Mouse (Mus musculus): Measurements from ENCODE around the gene Mafb.

Gene Mafb

DNA sequence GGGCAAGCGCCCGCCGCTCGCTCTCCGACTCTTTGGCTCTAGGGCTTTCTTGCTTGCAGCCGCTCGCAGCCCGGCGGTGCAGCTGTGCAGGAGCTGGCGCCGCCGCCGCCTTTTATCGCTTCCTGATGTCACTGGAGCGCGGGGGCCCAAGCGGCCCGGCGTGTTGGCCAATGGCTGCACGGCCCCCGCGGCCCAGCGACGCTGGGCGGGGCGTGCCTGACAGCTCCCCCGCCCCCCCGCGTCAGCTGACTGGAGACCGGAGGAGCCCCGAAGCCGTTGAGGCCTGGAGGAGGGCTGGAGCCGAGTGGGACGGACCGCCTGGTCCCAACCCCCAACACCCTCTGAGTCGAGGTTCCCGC, at the start of gene Mafb:
Gene Mafb (minus strand): TSS at position 86 of the 359 bp plus-strand sequence.
- DNase-seq (ENCODE audit: low spot score) = peak; percentile 93

DNA sequence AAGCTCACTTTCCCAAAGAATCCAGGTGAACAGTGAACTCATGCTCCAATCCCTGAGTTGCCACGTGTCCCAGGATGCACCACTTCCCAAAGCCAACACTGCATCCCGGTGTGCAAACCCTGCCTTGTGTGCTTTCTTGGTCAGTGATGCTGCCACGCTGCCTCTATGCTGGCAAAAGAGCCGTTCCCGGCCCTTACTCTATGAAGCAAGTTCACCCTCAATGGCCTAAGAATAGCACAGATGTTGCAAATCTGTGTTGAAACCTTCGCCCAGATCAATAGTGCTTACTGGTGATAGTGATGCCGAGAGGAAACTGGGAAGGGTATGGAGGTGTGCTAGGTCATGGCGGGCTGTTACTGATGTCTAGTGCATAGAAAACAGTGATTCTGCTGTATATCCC, 48.3 kb upstream of the Mafb start:
- DNase-seq (ENCODE audit: low spot score) = no peak

DNA sequence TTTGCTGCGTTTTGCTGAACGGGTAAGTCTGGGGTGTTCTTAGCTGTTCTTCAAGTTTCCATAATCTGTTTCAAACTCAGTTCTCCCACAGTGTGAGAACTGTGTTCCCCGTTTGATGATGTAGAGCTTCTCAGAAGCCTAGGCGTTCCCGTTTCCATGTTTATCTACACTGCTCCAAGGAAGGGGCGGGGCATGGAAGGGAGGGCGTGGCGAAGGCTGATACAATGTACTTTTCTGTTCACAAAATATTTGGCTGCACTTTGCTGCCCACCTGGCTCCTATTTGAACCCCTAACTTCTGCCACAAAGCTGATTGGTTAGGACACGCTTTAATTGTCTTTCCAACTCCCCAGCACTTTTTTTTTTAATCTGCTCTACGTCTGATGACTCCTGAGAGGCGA, 47.9 kb upstream of the Mafb start:
- DNase-seq (ENCODE audit: low spot score) = peak; percentile 56

DNA sequence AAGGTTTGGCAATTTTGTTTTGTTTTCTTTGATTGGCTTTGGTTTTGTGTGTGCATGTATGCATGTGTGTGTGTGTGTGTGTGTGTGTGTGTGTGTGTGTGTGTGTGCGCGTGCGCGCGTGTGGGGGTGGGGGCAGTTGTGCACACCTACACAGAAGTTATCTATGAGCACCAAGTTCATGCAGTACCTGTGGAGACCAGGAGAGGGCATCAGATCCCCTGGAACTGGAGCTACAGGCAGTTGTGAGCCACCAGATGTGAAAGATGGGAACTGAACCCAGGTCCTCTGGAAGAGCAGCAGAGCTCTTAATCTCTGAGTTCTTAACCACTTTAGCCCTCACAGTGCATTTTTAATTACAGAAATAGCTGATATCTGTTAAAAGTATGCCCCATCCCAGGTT, 47.1 kb upstream of the Mafb start:
- DNase-seq (ENCODE audit: low spot score) = peak; percentile 57

DNA sequence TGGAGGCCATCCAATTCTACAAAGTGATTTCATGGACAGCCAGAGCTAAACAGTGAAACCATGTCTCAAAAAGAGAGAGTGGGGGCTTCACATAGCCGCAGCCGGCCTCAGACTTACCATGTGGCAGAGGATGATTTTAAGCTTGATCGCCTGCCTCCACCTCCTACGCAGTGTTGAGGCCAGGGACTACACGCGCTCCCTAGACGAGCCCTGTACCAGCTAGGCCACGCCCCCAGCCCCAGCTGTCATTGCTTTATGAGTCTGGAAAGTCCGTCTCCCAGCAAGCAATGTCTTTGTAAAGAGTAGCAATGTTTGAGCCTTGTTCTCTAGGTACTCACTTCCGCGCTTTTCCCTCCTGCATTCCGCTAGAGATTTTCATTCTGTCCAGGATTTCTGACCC, 46.2 kb upstream of the Mafb start:
- DNase-seq (ENCODE audit: low spot score) = peak; percentile 59

DNA sequence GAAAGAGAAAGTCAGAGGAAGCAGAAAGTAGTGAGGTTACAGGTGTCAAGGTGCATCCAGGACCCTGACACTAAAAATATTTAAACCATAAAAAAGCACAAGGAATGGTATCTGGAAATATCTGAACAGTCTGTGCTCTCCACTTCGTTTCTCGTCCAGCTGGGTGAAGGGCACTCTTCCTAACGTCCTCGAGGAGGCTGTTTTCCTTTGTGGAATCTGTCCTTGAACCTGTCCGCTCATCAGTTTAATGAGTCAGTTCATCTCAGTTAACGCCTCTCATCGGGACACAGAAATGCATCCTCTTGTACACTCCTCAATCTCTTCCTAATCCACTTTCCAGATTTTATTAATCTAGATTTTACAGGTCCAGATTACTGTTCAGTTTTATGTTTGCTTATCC, 44.6 kb upstream of the Mafb start:
- no peak for DNase-seq (ENCODE audit: low spot score)

DNA sequence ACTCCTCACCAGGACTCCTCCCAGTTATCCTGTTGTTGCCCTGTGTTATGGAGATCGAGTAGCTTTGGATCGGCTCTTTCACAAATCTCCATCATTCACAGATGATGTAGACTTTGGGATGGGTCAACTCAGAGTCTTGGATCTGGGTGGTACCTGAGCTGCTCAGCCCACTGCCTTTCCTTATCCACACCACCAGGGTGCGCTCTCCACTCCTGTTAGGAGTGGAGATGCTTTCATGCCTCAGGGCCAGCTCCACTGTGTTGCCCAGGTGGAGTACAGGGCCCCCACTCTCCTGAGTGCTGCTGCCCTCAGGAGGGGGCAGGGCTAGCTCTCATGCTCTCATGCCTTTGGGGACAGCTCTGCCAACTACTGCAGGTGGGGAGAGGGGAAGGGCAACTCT, 40.9 kb upstream of the Mafb start:
- DNase-seq (ENCODE audit: low spot score) = no peak

DNA sequence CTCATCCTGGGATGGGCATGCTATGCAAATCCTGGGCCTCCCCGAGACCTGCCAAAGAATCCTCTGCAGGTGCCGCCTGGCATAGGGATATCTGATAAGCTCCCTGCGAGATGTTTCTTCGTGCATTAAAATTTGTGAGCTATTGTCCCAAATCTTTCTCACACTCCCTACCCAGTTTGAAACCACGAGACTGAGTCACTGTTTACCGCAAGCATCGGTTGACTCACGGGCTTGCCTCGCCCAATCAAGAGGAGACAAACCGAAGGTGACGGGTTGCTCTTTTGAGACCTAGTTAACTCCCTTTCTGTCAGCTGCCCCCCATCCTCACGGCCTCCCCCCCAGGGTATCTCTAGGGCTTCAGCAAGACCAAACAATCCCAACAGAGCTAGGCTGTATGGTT, 30.9 kb upstream of the Mafb start:
- no peak for DNase-seq (ENCODE audit: low spot score)

DNA sequence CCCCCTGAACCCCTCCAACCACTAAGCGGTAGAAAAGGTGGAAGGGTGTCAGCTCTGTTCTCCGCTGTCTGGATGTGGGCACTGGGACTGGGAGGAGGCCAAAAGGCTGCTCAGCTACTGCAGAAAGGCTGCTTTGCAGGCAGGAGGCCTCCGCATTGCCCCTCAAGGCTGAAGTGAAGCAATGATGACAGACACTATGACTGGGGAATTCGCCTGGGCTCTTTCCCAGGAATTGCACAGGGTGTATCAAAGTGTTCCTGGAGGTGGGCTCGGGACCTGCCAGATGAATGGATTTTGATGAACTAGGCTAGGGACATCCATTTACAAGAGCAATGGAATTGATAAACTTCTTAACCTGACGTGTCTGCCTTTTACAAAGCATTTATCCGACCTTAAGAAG, 27.9 kb upstream of the Mafb start:
- no peak for DNase-seq (ENCODE audit: low spot score)

DNA sequence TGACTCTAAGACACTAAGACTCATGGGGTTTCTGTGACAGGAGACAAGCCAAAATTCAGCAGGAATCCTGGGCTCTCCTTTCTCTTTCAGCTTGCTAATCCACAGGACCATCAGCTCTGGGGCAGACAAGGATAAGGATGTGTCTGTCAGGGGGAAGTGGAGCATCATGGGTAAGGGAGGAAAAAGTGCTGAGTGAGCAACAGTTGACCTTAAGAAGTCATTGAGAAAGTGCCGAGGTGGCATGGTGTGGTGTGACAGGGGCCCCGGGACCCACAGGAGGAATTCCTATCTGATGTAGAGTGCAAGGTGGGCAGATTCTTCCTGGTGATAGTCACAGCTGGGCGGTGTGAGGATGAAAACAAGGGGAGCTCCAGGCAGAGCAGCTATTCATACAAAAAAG, 25.8 kb upstream of the Mafb start:
- DNase-seq (ENCODE audit: low spot score) = no peak

DNA sequence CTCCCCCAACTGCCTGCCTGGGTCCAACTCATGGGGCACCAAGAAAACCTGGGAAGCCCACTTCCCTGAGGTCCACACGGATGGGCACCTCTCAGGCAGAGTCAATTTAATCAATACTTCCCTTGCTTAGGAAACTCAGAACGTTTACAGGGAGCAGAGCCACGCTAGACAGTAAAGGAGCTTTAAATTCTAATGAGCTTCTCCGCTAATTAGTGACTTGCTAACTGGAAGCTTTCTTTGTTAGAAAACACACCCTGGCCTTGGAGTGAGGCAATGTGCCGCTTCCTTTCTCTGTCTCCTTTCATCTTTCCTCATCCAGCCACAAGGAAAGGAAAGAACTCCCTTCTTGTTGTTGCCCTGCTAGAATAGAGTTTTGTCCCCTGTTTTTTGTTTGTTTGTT, 21.7 kb upstream of the Mafb start:
- no peak for DNase-seq (ENCODE audit: low spot score)

DNA sequence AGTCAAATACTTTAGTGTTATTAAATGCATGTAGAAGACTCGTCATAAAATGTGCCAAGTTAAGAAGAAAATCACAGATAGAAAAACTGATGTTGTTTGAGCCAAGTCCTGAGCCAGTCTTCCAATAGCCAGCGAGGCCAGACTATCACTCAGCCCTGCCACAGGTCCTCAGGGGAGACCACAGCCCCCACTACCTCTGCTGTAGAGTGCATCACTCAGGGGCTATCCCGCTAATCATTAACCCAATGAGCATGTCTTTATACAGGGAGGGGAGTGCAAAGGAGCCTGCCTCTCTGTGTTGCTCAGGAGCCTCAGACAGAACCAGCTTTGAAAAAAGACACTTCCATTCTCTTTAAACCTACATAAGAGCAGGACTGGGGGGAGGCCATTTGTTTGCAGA, 16.6 kb upstream of the Mafb start:
- DNase-seq (ENCODE audit: low spot score) = no peak

DNA sequence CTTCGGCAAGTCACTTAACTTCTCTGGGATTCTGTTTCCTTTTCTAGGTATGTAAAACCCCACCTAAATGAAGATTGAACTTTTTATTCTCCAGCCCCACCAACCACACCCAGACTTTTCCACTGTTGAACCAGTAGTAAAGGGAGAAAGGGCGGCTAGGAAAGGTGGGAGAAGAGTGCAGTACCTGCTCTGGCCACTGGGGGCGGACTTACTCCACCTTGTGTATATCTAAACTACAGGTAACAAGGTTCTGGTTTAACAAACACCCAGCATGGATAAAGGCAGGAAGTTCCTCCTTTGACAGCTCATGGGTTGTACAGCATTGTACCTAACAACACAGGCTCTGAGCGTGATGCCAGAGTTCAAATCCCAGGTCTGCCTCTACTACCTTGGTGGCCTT, 11.4 kb upstream of the Mafb start:
- peak; percentile 82 for DNase-seq (ENCODE audit: low spot score)

DNA sequence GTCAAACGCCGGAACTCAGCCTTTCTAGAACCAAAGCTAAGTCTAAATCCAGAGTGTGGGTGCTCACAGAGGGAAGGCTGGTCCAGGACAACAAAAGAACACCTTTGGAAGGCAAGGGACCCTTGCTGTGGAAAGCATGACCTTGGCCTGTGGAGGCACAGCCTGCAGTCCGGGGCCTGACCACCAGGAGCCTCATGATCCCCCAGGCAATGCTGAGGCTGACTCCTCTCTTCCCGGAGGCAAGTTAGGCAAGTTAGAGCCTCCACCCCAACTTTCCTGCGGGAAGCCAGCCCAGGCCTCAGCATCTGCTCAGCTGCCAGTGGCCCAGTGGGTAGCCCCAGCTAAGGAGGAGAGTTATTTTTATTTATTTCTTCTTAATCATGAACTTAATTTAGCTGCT, 9.4 kb upstream of the Mafb start:
- DNase-seq (ENCODE audit: low spot score) = no peak

DNA sequence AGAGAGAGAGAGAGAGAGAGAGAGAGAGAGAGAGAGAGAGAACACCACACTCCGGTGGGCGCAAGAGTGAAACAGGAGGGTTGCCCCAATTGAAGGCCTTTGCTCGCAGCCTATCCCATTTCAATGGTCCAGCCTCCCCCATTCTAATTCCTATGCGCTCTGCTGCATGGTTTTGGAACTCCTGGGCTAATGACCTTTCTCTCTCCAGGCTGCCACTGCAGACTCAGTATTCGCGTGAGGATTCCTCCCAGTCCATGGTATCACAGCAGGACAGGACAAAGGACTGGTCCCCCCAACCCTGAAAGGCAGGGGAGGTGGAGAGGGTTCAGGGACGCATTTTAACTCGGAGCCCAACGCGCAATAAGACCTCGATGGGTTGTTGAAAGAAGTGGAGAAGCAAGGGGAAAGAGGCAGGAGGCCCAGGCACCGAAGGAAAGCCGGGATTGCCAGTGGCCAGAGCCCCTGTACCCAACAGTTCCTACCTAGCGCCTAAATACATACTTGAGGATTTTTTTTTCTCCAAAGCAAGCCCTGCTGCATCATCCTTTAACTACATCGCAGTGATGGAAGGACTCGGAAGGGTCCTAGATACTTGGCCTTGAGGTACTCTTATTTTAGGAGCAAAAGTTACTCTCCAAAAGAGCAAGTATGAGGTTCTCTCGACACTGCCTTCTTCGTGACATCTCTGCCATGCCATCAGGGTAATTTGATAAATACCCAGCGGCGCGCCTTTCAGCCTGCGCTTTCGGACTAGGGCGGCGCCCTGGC, 3.0 kb upstream of the Mafb start:
- DNase-seq (ENCODE audit: low spot score) = no peak

DNA sequence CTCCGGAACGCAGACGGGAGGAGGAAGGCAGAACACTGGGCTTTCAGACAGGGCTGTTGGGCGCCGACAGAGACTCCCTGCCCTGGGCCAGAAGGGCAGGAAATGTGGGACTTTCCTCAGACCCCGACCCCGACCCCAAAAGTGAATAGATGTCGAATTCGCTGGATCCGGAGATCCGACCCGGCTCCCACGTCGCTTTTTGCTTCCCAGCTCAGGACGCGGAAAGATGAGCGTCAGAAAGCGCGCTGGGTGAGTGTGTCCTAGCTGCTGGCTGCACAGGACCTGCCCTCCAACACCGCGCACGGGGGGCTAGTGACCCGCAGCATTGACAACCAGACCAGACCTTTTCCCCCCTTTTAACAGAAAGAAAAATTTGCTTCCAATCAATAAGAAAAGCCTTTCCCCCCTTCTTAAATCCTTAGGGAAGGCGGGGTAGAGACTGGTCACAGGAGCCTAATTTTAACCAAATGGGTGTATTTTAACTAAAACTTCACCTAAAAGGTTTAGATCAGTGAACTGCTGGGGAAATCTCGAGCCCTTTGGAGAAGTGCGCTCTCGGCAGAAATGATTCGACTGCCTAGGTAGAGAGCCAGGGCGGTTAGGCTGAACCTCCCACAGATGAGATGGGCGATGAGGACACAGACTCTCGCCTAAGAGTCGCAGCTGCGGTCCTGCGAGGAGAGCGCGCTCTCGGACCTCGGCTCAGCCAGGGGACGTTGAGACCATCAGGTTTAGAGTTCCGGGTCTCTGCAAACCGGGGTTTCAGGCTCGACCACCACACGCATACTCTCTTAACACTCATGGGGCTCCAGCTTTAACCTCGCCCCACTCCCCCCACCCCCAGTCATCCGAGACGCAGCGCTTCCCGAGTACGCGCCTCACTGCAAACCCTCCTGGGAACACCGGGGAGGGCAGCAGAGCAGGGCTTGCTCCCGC, 1.8 kb upstream of the Mafb start:
- no peak for DNase-seq (ENCODE audit: low spot score)

DNA sequence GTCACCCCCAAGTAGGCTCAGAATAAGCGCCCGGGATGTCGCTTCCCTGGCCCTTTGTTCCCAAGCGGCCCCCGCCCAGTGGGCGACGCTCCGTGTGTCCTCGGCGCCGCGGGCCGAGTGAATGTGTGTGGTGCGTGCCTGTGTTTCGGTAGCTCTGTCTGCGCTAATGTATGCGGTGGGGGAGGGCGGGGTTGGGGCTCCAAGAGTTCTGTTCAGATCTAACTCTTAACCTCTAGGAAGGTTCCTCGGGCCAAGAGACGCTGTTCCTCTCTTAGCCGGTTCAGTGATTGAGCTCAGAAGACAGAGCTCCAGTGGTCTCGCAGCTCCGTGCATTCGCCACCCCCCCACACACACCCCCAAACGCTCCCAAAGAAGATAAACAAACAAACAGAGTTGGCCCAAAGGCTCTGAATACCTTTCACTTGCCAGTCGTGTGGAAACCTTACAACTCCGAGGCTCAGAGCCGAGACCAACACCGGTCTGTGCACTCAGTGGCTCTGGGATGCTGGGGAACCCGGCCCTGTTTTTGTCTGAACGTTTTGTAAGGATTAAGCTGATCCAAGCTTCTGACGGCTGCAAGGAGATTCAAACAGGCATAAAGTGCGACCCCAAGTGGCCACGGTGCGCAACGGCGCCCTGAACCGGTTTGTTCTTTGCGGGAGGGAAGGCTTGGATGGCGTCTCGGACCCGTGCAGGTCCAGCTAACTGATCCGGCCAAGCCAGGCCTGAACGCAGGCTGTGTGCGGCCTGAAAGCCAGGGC, 763 bp upstream of the Mafb start:
- DNase-seq (ENCODE audit: low spot score) = peak; percentile 94

DNA sequence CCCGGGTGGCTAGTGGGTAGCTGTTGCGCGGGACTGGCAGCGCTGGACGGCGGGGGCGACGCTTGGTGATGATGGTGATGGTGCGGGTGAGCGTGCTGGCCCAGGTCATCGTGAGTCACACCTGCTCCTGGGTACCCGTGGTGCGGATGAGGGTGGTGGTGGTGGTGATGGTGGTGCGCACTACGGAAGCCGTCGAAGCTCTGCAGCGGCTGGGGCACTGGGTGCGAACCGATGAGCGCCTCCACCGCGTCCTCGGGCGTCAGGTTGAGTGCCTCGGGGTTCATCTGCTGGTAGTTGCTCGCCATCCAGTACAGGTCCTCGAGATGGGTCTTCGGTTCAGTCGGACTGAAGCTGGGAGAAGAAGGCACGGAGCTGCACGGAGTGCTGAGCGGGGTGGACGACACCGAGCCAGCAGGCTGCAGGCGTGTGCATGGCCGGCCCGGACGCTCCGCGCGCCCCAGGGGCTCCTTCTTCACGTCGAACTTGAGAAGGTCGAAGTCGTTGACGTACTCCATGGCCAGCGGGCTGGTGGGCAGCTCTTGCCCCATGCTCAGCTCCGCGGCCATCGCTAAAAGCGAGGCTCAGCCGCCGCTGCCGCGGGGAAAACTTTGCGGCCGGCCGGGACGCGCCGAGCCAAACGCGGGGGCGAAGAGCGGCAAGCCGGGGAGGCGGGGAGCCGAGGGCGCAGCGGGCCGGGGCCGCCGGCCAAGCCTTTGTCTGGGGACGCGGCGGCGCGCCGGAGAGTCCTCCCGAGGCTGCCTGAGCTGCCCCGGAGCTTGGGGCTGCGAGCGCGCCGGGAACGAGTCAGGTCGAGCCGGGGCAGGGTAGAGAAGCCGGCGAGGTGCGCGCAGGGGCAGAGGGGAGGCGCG, 520 bp downstream of the Mafb start:
- DNase-seq (ENCODE audit: low spot score) = no peak

DNA sequence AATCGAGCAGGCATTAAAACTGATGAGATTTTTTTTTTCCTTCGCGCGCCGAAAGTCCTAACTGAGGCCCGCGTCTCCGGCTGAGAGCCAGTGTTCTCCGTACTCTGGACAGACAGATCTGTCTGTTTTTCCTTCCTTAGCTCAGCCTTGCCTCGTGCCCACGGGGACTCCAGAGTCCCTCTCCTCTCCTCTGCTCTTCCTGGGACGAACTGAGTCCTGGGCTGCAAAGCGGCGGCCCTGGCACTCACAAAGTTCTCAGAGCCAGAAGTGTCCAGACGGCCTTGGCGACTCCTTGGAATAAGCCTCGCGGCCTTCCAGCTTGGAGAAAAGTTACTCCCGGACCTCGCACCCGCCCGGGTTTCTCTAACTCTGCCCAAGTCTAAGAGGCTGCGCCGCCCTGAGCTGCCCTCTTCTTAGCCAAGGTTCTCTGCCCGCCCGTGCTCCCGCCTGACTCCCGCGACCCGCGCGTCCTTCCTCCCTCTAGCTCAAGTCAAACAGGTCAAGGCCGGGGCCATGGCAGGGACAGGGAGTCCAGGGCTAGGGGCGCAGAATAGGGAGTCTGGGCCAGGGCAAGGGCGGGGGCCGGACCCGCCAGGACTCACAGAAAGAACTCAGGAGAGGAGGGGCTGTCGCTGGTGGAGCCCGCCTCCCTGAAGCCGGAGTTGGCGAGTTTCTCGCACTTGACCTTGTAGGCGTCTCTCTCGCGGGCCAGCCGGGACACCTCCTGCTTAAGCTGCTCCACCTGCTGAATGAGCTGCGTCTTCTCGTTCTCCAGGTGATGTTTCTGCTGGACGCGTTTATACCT, 1.6 kb downstream of the Mafb start:
- peak; percentile 72 for DNase-seq (ENCODE audit: low spot score)

DNA sequence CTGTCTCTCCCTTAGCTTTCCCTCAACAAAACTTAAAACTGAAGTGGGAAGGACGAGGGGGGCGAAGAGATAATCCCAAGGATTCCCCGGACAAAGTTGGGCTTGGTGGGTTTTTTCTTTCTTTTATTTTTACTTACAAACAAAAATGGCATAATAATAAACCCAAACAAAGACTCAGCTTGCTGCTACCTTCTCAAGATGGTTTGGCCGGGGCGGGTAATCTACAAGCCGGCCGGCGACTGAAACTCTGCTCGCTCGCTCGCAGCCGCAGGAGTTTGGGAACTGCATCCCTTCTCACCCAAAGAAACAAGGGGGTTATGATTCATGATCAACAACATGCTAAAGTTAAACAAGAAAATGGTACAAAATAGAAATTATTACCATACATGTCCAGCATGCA, 2.2 kb downstream of the Mafb start:
- no peak for DNase-seq (ENCODE audit: low spot score)

DNA sequence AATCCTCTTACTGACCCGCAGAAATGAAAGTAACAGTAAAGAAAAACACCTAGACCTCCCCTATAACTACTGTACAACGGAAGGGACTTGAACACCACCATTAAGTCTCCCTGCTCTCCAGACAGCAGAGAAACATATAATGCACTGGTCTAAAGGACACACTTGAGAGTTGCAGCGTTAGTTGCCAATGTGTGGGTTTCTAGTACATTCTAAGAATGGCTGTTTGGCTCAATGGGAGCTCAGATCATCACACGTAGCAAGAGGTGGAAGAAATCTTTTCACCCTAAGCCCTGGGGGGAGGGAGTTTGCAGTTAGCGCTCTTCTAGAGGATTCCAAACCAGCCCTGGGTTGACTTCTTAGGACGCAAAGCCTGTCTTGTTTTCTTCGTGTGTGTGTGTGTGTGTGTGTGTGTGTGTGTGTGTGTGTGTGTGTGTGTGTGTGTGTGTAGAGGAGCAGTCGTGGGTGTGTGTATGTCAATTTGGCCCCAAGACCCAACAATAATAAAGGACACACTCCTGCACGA, 2.7 kb downstream of the Mafb start:
- no peak for DNase-seq (ENCODE audit: low spot score)
